Mouse (Mus musculus): ENCODE measurements around the gene Urb1.

Urb1 gene

DNA sequence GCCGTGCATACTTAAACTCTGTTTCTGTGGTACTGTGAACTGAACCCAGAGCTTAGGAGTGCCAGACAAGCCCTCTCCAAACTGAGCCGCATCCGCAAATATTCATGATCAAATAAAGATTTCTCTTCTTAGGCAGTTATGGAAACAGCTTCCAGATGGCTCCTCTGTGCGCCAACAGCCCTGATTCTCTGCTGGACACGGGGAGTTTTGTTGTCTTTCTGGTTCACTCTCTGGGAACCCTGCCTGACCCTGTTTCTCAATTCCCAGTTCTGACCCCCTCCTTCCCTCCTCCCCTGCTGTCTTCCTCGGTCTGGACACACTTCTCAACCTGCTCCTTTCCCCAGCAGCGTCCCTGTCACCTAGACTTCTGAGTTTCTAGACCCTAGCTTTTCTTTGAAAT lies 12.8 kb upstream of the Urb1 start:
- peak; percentile 56 for DNase-seq (ENCODE audit: low spot score)

GRCm38 (mm10) chr16:90822284-90822935 lies 12.2 kb upstream of the Urb1 start:
- DNase-seq (ENCODE audit: low spot score), result no peak

GRCm38 (mm10) chr16:90821046-90821697 lies 11.0 kb upstream of the Urb1 start:
- peak; percentile 43 for DNase-seq (ENCODE audit: low spot score)

DNA sequence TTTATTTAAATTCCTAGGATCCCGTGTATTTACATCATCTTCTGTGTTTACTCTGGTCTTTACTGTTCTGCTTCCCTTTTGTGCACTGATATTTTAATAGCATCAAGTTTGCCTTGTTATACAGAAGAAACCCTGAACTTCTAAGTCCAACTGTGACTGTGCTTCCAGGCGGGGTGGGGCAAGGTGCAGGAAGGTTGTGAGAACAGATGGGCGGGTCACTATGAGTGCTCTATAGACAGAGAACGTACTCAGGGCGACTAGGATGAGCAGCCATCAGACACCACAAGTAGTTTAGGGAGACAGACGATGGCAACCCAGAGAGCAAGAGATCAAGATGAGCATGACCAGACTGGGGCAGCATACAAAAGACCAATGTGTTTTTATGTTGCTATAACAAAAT lies 10.1 kb upstream of the Urb1 start:
- no peak for DNase-seq (ENCODE audit: low spot score)

DNA sequence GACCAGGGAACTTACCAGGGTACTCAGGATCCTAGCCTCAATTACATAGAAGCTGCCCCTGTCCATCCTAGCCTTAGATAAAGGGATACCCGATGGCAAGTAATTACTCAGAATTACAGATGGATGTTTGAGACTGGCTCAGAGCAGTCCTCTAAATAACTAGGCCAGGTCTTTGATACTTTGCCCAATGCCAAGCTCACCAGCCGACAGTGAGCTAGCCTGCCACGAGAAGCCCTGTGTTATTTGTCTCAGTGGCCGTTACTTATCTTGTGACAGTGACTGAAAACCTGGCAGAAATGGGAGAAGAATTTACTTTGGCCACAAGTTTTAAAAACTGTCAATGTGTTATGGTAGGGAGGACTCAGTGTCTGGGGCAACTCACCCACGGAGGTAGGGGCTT lies 1.9 kb upstream of the Urb1 start:
- no peak for DNase-seq (ENCODE audit: low spot score)

DNA sequence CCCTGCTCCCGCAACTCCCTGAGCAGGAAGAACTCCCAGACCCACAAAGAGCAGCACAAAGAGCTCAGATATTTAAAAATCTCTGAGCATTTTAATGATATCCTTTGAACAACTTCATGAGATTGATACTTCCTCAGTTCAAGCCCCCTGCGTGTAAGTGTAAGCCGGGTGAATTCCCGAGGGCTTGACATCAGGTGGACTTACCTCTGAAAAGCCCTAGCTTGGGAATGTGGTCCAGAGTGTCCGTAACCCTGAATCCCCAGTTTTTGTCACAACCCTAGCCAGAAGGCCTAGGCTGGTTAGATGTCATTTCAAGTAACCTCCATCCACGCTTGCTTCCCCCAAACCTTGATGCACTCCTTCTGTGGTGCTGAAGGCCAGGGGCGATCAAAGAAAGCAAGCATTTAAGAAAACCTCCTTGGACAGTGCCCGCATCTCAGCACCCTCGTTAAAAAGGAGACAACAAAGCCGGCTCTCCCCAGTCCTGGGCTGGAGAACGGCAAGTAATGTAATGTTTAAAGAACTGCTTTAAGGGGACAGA lies 573 bp upstream of the Urb1 start:
- DNase-seq (ENCODE audit: low spot score), result no peak

DNA sequence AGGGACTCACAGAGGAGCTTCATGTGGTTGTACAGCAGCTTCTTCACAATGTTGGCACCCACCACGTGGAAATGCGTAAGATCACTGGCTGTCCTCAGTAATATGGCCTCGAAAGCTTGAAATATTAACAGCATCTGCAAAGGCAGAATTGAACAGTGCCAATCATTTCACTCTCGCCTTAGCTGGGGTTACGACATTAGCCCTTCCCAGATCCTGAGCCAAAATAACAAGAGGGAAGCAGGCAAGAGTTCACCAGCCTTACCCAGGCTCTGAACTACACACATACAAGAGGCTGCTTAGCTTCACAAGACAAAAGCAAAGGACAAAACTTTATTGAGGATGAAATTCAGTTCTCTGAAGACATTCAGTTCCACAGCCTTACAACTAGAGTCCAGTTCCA lies 5.7 kb downstream of the Urb1 start:
- DNase-seq (ENCODE audit: low spot score), result no peak

- DNase-seq (ENCODE audit: low spot score), result no peak
These were observed 8.3 kb downstream of the Urb1 start for GRCm38 (mm10) chr16:90801928-90802327.

- no peak for DNase-seq (ENCODE audit: low spot score)
These were observed 9.0 kb downstream of the Urb1 start for GRCm38 (mm10) chr16:90801251-90801650.

GRCm38 (mm10) chr16:90799840-90800239 lies 10.4 kb downstream of the Urb1 start:
- DNase-seq (ENCODE audit: low spot score), result no peak

- no peak for DNase-seq (ENCODE audit: low spot score)
These were observed 11.4 kb downstream of the Urb1 start for GRCm38 (mm10) chr16:90798848-90799247.

DNA sequence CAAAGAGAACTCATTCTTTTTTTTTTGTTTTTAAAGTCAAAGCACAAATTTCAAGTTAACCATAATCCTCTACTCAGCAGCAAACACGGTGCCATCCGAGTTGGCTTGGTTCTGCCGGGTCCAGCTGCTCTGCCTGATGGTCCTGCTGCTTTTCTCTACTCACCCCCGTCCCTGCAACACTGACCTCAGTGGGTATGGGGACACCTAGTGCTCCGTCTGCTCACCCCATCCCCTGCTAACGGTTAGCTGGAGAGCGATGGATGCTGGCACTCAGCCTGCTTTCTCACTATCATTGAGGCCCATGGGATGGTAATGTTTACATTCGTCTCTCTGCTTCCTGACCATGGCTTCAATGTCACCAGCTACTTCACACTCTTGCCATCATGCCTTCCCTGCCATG lies 11.8 kb downstream of the Urb1 start:
- no peak for DNase-seq (ENCODE audit: low spot score)

DNA sequence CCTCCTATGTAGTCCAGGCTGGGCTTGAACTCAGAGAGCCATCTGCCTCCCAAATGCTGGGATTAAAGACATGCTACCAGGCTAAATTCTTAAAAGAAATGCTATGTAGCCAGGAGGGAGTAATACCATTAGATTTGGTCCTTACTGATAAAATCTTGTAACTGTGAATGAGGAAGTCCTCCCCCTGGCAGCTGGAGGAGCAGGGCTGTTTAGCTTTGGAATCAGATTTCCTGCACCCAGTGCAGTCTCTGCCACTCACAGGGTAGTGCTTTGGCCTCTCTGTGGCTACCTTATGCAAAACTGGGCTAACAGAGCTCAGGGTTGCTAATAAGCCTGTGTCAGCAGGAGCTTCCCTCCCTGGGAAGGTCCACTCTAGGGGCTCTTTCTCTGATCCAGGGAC lies 15.5 kb downstream of the Urb1 start:
- DNase-seq (ENCODE audit: low spot score), result no peak

DNA sequence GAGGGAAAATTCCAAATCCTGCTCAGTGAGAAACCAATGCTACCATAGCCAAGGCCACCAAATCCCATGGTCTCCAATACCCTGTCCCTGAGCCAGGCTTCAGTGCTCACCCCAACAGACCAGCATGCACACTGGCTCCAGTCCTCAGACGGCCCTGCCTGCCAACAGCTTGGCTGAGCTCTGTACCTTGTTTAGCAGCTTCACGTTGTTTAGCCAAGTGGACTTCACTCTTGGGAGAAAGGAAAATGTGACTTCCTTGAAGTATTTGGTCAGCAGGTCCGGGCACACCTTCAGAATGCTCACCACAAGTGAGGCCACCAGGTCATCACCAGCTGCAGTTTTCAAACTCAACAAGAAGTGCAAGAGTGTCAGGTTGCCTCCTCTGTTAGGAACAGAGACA lies 17.7 kb downstream of the Urb1 start:
- no peak for DNase-seq (ENCODE audit: low spot score)

GRCm38 (mm10) chr16:90792066-90792465 lies 18.1 kb downstream of the Urb1 start:
- no peak for DNase-seq (ENCODE audit: low spot score)

DNA sequence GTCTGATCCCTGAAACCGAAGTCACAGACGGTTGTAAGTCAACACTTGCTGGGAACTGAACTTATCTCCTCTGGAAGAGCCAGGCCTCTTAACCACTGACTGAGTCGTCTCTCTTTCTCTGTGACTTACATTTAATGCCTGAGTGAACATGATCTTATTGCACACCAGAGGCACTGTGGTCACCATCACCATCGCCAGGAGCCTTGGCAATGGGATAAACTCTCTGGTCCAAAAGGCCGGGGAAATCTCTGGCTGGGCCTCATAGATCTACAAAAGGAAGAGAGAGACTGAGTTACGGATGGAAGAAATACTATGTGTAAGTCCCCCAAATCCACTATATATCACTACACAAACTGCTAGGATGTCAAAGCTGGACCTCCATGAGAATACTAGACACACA lies 19.3 kb downstream of the Urb1 start:
- DNase-seq (ENCODE audit: low spot score), result no peak

GRCm38 (mm10) chr16:90788580-90788979 lies 21.6 kb downstream of the Urb1 start:
- DNase-seq (ENCODE audit: low spot score), result no peak

DNA sequence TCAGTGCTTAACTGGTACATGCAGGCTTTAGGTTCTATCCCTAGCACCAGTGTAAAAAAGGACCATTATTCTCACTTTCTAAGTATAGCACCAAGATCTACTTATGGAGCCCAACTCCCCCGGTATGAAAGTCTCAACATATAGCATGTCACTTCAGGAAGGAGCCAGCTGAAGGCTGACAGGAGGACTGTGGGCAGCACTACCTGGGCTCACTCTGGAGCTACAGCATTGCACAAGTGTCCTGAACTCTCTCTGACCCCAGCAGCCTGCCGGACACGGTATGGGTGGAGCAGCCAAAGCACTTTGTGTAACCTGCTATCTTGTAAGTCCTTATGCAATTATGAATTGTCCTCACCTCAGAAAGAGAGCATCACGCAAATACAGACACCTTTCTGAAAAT lies 25.0 kb downstream of the Urb1 start:
- DNase-seq (ENCODE audit: low spot score), result peak; percentile 23

- DNase-seq (ENCODE audit: low spot score), result no peak
These were observed 26.9 kb downstream of the Urb1 start for GRCm38 (mm10) chr16:90783302-90783701.

DNA sequence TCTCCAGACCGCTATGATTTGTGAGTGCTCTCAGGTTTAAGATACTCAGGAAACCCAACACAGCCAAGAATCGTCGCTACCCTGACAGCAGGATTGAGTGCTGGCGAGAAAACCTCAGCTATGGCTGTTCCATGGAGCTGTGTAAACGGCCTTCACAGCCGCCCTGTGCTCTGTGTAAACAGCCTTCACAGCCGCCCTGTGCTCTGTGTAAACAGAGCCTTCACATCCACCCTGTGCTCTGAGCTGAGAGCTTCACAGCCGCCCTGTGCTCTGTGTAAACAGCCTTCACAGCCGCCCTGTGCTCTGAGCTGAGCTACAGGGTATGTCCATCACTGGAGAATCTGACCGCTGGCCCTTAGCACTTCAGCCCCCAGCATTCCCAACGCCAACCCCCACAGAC lies 30.4 kb downstream of the Urb1 start:
- no peak for DNase-seq (ENCODE audit: low spot score)

DNA sequence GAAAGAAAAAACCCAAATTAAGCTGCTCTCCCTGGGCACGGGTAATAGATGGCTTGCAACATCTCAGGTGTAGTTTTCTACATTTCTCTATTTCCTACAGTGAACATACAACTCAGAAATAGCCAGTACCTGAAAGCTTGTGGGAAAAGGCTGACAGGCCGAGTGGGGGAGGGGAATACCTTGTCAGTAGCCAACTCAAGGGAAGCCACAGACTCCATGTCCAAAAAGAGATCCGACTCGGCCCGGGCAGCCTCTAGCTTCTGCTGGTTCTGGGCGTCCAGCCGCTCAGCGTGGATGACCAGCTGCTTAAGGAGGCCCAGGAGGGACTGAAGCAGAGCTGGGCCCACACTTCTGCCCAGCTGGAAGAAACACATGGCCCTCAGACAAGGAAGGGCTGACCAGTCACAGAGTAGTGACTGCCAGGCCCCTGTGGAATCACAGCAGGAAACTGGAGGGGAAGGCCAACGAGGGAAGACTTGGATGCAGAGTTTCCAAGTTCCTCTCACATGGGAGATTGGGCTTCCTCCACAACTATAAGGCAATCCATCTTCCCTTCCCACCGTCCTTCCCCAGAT lies 34.2 kb downstream of the Urb1 start:
- DNase-seq (ENCODE audit: low spot score), result no peak

DNA sequence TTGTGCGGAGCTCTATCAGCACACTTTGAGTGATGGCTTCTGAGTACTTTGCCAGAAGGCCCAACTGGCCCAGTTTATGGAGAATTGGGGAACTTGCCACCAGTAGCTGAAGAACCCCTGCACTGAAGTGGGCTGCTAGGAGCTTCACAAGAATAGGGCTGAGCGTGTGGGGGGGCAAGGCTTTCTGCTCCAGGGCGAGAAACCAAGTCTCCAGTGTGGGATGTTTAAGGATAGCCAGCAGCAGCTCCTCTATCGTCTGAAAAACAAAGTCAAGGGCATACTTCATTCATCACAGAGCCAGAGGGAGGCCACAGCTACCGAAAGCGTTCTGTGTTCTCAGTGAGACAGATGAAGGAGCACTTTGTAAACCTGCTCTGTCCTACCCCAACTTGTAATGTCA lies 35.6 kb downstream of the Urb1 start:
- DNase-seq (ENCODE audit: low spot score), result no peak

- no peak for DNase-seq (ENCODE audit: low spot score)
These were observed 36.0 kb downstream of the Urb1 start for GRCm38 (mm10) chr16:90774216-90774615.
